Mouse (Mus musculus) bone marrow macrophage, adult 2 months (primary cell): Measurements from ENCODE around the gene CN725425. TPM values are rescaled to one million over a fixed set of nuclear protein-coding genes. Genes with fewer than 3 reads are reported as not detected.

Experiments used
- H3K27ac ChIP-seq: 2 replicates; pipeline ENCODE4 v1.5.1; 2012; ENCODE audit warnings: low read depth, low read length; ENCODE audit not compliant: insufficient read depth
- H3K4me1 ChIP-seq: 2 replicates; pipeline ENCODE4 v1.6.1; 2012; ENCODE audit warnings: low read length; ENCODE audit not compliant: control insufficient read depth, insufficient read depth
- H3K4me3 ChIP-seq: 2 replicates; pipeline ENCODE4 v1.5.1; 2012; ENCODE audit warnings: mild to moderate bottlenecking, low read length, moderate library complexity; ENCODE audit not compliant: insufficient read depth
- CTCF ChIP-seq: IDR thresholded peaks from 2 replicates; pipeline ENCODE4 v1.5.1; 2012; ENCODE audit warnings: low read depth, mild to moderate bottlenecking, low read length, moderate library complexity
- POLR2A ChIP-seq: IDR thresholded peaks from 2 replicates; pipeline ENCODE4 v1.6.1; 2012; ENCODE audit warnings: mild to moderate bottlenecking, low read depth, low read length, borderline replicate concordance
- polyA plus RNA-seq: library from polyadenylated mRNA; stranded (reverse); fragments of >200 nt; gene quantifications from 2 replicates; pipeline ENCODE4 v1.2.4, GENCODE M21; 2012; ENCODE audit not compliant: missing spikeins, insufficient read depth, insufficient read length

CN725425 gene
- polyA plus RNA-seq, 1 experiment: not detected

GRCm38 (mm10) chr15:91178656-91179314 lies 20.5 kb upstream of the CN725425 start:
- Histone ChIP-seq H3K4me3 (peak overlapping the region; percentile 24; the same call in 1 of the 2 replicates), H3K4me1 (peaks cover 27% of the 10 kb centered on the region), H3K27ac (peak overlapping the region; percentile 94)
- TF ChIP-seq POLR2A: no peak
- TF ChIP-seq CTCF: no peak

- TF ChIP-seq POLR2A (no peak), CTCF (no peak)
- H3K4me1 ChIP-seq: peaks cover 27% of the 10 kb centered on the region
- H3K4me3 ChIP-seq: no peak overlapping the region
- peak overlapping the region; percentile 87 for H3K27ac ChIP-seq
These were observed 19.2 kb upstream of the CN725425 start for GRCm38 (mm10) chr15:91179911-91180622.

GRCm38 (mm10) chr15:91186358-91186757 lies 12.9 kb upstream of the CN725425 start:
- Histone ChIP-seq H3K27ac (peak overlapping the region; percentile 53), H3K4me1 (peaks cover 20% of the 10 kb centered on the region), H3K4me3 (peak overlapping the region; percentile 47)
- no peak for TF ChIP-seq POLR2A
- TF ChIP-seq CTCF: no peak

GRCm38 (mm10) chr15:91190026-91190425 lies 9.3 kb upstream of the CN725425 start:
- peak overlapping the region; percentile 79 for H3K27ac ChIP-seq
- TF ChIP-seq POLR2A (no peak), CTCF (no peak)
- peaks cover 31% of the 10 kb centered on the region for H3K4me1 ChIP-seq
- peak overlapping the region; percentile 85 for H3K4me3 ChIP-seq

GRCm38 (mm10) chr15:91190519-91191207 lies 8.6 kb upstream of the CN725425 start:
- TF ChIP-seq CTCF: no peak
- TF ChIP-seq POLR2A: no peak
- Histone ChIP-seq H3K4me3 (peak overlapping the region; percentile 85), H3K27ac (peak overlapping the region; percentile 79)

GRCm38 (mm10) chr15:91191412-91192222 lies 7.7 kb upstream of the CN725425 start, which contains the start of gene Abcd2:
Gene Abcd2, minus strand, starts transcription at chr15:91191799.
- Histone ChIP-seq H3K27ac (peak within 1 kb of the TSS; percentile 79), H3K4me3 (peak within 1 kb of the TSS; percentile 85), H3K4me1 (peaks cover 29% of the 10 kb centered on the region)
- 0 out of 2 replicates have a peak, but pooled peaks have one; percentile 6 for TF ChIP-seq CTCF
- no peak for TF ChIP-seq POLR2A

More at GRCm38 (mm10) chr15:91190519-91191207, 8.6 kb upstream of the CN725425 start:
- peaks cover 34% of the 10 kb centered on the region for H3K4me1 ChIP-seq

GRCm38 (mm10) chr15:91192223-91192598 lies 7.1 kb upstream of the CN725425 start:
- H3K4me1 ChIP-seq: peaks cover 29% of the 10 kb centered on the region
- peak overlapping the region; percentile 79 for H3K27ac ChIP-seq
- TF ChIP-seq POLR2A (no peak), CTCF (no peak)
- H3K4me3 ChIP-seq: peak overlapping the region; percentile 85

GRCm38 (mm10) chr15:91200833-91201232 lies 1.5 kb downstream of the CN725425 start:
- Histone ChIP-seq H3K4me3 (no peak overlapping the region), H3K4me1 (0 out of 2 replicates have a peak, but pooled peaks cover 2% of the 10 kb centered on the region), H3K27ac (no peak overlapping the region)
- TF ChIP-seq CTCF: no peak
- TF ChIP-seq POLR2A: no peak

- Histone ChIP-seq H3K4me3 (no peak overlapping the region), H3K4me1 (no peaks in the 10 kb centered on the region), H3K27ac (no peak overlapping the region)
- no peak for TF ChIP-seq POLR2A
- no peak for TF ChIP-seq CTCF
These were observed 3.2 kb downstream of the CN725425 start for GRCm38 (mm10) chr15:91202486-91202885.
